Mouse (Mus musculus): ENCODE data around the gene Pik3r5.

The Pik3r5 gene

DNA sequence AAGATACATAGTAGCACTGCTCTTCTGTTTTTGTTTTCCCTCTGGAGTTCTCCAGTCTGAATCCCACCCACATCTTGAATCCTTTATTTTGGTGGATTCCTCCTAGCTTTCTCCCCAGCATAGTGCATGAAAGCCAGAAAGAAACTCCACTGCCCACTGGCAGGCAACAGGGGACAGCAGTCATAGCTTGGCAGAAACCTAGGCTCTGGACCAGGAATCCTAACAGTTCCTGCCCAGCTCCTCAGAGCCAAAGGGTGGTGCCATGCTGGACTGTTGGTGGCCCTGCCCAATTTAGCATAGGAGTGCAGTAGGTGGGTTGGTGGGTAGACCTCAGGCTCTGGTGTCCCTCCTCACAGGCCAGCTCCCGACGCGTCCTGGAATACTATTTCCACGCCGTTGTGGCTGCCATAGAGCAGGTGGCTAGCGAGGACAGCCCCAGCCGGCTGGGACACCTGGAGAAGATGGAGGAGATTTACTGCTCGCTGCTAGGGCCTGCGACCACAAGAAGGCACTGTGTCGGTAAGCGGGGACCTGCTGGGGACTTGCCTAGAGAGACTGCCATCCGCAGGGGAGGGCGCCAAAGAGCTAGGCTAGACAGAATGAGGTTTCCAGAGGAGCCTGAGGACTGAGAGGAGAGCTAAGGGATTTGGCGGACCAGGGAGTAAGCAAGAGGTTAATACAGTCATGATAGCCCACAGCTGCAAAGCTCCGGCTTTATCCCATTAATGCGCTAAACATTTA, 99.3 kb downstream of the Pik3r5 start:
- peak; percentile 52 to 58 for DNase-seq (ENCODE audit: low spot score in 2 of 2)

DNA sequence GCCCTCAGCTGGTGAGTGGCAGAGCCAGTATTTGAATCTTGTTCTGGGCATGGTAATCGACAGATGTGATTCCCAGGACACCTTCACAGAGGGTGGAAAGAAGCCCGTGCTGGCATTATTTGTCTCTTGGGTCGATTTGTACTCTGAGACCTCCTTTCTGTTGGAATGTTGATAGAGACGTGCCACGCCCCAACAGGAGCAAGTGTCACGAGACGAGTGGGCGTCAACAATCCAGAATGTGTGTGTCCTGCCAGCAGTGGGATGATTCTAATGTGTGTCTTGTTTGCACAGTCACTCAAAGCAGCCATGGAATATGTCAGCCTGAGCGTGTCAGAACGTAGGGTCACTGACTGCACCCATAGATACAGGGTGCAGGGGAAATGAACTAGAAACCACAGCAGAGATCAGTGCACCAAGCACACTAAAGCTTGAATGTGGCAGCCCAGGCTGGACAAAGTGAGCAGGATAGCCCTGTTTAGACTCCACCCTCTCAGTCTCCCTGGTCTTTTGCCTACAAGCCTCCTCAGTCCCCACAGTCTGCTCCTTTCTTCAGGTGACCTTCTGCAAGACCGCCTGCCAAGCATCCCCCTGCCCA, 100.1 kb downstream of the Pik3r5 start:
- DNase-seq (ENCODE audit: low spot score in 2 of 2): no peak

DNA sequence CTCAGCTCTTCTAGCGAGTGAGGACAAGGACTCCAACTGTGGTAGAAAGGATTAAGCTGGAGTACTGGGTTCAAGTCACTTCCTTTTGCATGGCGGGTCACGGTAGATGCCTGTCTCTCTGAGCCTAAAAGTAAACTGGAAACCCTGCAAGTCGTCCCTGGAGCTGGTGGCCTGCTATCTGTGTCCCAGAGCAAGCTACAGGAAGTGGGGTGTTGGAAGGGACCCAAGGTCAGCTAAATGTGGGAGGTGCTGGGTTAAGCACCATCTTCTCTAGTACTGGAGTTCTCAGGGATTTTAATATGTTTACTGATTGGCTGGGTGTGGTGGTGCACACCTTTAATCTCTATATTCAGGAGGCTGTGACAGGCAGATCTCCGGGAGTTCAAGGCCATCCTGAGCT, 100.9 kb downstream of the Pik3r5 start:
- no peak for DNase-seq (ENCODE audit: low spot score in 2 of 2)

DNA sequence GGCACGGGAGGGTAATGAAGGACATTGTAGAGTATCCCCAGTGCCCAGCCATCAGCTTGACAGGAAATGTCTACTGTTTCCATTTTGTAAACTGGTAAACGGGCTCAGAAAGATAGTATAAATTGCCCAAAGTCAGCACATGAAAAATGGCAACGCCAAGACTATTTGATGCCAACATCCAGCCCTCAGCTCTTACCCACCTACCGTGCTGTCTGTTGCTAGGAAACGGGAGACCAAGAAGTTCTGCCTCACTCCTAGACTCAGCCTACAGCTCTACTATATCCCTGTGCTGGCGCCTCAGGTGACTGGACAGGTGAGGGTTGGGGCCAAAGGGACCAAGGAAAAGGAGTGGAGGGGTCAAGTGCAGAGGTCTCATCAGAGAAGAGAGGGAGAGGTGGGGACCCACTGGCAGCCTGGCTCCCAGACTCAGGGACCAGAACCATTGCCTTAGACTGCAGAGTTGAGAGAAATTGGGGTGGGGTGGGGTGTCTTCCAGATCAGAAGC, 102.1 kb downstream of the Pik3r5 start:
- no peak for DNase-seq (ENCODE audit: low spot score in 2 of 2)

DNA sequence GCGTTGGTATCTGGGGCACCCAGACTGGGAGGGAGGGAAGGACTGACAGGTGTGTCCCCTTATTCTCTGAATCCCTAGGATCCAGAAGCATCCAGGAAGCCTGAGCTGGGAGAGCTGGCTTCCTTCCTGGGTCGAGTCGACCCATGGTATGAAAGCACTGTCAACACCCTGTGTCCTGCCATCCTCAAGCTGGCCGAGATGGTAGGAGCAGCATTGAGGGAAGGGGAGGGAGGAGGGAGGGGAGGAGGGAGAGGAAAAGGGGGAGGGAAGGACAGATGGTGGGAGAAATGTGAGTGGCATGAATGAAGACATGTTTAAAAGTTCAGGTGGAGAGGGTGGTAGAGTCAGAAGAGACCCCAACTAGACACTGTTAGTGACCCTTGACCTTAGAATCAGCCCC, 104.1 kb downstream of the Pik3r5 start:
- no peak for DNase-seq (ENCODE audit: low spot score in 2 of 2)

DNA sequence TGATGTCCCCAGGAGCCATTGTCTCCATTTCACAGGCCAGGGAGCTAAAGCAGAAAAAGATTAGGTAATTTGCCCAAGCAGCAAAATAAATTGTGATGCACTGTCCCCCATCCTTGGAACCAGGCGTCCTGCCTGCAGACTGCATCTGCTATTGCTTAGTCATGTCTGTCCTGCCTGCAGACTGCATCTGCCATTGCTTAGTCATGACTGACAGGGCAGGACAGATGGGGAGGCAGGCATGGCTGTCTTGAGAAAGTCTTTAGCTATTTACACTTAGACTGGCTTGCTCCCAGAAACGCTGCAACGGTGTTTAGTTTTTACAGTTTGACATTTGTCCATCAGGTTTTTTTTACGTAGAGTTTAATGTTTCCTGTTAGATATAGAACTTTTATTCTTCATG, 104.5 kb downstream of the Pik3r5 start:
- DNase-seq (ENCODE audit: low spot score in 2 of 2): no peak

DNA sequence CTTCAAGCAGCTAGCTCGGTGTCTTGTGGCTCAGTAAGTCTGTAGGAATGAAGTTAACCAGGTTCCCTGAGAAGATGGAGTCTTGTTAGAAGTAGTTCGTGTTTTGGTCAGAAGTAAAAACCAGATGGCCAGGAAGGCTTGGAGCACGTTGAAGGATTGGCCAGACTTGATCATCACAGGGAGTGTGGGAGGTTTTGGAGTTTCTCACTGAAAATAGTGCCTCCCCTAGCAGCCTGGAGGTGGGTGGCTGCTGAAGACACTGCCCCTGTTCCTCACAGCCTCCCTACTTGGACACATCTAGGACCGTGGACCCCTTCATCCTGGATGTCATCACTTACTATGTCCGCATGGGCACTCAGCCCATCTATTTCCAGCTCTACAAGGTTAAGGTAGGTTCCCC, 107.7 kb downstream of the Pik3r5 start:
- DNase-seq (ENCODE audit: low spot score in 2 of 2): no peak

DNA sequence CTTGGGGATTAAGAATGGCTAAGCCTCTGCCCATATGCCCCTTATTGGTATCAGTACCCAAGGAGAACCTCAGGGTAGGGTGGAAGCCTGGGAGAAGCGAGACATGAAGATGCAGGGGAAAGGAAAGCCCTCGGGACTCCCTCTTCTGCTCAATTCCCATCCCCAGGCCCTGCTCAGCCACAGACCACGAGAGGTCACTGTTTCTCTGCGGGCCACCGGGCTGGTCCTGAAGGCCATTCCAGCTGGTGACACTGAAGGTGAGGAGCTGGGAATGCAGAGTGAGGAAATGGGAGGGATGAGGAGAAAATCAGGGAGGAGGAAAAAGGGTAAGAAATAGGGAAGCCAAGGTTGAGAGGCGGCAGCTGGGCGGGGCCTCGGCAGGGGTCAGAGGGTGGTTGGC, 112.6 kb downstream of the Pik3r5 start:
- DNase-seq (ENCODE audit: low spot score in 2 of 2): no peak

DNA sequence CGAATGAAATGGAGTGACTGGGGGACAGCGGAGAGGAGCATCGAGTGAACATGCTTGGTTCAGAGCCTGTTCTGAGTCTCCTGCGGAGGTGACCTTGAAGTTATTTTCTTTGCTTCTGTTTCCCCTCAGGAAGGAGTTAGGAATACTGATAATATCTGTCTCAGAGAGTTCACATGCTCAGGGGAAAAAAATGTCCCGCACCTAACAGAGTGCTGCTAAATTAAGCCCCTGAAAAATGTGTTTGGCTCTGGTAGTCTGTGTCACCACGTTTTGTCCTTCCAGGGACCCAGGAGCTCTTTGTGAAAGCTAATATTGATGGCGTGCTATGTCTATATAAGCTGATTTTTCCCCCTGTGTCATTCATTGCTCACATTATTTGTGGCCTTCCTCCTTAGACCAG, 113.3 kb downstream of the Pik3r5 start:
- DNase-seq (ENCODE audit: low spot score in 2 of 2): no peak

DNA sequence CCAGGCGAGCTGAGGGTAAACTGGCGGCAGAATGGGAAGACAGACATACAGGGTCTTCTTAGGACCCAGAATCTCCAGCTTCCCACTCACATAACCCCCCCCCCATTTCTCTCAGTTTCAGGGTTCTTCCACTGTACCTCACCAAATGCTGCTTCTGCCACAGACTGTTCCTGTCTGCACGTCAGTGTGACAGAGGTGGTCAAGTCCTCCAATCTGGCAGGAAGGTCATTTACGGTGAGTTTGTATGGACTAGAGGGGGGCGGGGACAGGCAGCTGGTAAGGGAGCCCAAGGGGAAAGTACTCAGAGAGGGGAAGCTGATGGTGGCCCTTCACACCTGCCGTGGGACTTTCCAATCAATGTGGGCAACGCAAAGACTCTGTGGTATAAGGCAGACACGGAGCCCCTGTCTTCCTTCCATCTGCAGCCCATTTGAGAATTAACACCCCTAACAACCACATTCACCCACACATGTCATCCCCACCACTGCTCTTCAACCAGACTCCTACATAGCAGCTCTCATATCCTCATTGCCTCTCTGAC, 113.8 kb downstream of the Pik3r5 start:
- no peak for DNase-seq (ENCODE audit: low spot score in 2 of 2)
